Mouse (Mus musculus) gastrocnemius, postnatal 4 days (tissue): Measurements from ENCODE around the gene Hist1h2be. TPM values are rescaled to one million over a fixed set of nuclear protein-coding genes. Genes with fewer than 3 reads are reported as not detected.
"Not testable (repeated sequence)": the region's sequence is repeated elsewhere in the genome, so short reads cannot be mapped to it uniquely, and the experiment has no call there.

Experiments
- DNase-seq, 2 experiments: peaks; one replicate each; pipeline ENCODE4 v3.0.0; 2021 to 2022; ENCODE audit warnings: low spot score in 2 of 2, mixed read lengths in 2 of 2
- total RNA-seq, 2 experiments: library from RNA; stranded (reverse); gene quantifications; 2 replicates each; pipeline ENCODE4 v1.2.3; 2021

Gene Hist1h2be
- total RNA-seq, 2 experiments from 2014 or later: 40.8 to 47.6 TPM

DNA sequence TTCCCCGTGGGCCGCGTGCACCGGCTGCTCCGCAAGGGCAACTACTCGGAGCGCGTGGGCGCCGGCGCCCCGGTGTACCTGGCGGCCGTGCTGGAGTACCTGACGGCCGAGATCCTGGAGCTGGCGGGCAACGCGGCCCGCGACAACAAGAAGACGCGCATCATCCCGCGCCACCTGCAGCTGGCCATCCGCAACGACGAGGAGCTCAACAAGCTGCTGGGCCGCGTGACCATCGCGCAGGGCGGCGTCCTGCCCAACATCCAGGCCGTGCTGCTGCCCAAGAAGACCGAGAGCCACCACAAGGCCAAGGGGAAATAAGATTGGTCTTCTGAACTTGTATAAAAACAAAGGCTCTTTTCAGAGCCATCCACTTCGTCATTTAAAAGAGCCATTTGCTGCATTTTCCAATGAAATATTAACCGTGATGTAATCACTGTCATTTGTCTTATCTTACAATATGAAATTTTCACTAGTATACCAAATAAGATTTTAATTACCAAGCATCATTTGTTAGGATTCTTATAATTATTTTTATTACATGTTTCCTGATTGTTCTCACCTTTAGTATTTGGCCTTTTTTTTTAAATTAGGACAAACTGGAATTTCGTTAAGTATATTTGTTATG lies 46.3 kb downstream of the Hist1h2be start:
- DNase-seq: not testable (repeated sequence)

DNA sequence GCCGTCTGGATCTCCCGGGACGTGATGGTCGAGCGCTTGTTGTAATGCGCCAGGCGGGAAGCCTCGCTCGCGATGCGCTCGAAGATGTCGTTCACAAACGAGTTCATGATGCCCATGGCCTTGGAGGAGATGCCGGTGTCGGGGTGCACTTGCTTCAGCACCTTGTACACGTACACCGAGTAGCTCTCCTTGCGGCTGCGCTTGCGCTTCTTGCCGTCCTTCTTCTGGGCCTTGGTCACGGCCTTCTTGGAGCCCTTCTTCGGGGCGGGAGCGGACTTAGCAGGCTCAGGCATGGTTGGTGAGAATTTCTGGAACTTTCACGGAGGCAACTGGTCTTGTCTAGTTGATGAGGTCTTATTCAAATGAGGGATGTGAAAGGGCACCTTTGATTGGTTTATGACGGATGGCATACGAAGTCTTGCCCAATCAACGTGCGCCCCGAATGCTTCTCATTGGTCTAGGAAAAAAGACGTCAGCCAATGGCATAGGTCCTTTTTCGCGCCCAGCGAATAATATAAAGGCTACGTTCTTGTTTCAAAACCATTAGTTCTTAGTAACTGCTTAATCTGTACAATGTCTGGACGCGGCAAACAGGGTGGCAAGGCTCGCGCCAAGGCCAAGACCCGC lies 46.9 kb downstream of the Hist1h2be start, which contains the start of the genes Hist1h2bf and Hist1h2ad:
Gene Hist1h2bf, minus strand, starts transcription at position 299 of the 627 bp plus-strand sequence.
Gene Hist1h2ad, plus strand, starts transcription at position 484 of the 627 bp plus-strand sequence.
- peak; percentile 67 to 87 for DNase-seq

DNA sequence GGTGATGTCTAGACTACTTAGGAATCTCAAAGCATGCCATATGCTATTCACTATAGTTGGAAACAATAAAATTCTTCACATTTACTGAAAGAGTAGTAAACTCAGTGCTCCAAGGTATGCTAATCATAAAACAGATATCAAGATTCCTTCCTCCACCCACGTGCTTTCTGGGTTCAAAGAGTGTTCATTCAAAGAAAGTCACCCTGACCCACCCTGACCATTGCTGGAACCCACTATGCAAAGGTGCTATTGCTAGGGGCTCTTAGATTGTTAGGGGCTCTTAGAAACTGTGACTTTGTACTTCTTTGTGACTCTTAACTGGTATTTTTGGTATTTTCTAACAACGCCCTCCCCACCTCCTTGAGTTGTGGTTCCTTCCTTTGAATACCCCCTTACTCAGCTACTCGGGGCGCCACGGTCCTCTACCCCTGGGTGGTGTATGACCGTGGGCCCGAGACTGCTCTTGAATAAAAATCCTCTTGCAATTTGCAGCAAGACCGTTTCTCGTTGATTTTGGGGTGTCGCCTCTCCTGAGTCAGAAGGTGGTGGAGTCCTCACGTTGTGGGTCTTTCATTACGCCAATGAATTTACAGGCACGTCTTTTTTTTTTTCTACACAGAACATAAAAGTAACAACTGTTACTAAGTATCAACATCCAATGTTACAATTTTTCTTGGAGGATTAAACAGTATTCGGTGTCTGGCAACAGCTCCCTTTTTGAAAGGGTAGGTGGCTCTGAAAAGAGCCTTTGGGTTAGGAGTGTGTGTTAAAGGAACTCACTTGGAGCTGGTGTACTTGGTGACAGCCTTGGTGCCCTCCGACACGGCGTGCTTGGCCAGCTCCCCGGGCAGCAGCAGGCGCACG lies 47.7 kb downstream of the Hist1h2be start:
- DNase-seq: not testable (repeated sequence)

DNA sequence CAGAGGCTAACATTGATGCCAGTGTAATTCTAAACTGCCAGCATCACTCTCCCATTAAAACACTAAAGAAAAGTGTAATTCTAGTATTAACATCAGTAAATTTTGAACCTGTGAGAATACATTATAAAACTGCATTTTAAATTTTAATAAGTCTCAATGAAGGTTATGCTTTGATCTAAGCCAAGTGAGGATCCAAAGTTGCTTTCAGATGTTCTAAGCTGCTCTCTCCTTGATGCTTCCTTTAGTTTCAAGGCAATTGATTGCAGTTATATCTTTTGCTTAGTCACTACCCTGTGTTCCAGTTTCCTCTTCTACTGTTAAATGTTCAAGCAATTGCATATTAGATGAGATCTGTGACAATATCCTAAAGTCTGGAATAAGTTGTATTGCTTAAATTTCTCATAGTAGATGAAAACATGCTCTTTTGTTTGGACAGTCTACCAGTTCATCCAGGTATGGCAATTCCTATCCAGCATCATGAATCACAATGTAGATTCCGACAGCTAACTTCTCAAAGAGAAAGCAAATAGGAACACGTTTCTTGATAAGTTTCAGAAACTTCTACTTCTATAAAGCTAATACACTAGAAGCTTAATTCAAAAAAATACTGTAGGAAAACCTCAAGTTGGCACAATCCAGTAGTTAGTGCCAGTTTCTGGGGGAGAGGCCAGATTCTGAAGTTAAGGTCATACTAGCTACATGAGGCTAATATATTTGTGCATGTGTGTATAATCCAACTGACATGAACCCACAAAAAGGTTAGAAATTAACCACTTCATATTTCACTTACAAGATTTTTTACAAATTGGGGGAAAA lies 48.5 kb downstream of the Hist1h2be start:
- no peak for DNase-seq

DNA sequence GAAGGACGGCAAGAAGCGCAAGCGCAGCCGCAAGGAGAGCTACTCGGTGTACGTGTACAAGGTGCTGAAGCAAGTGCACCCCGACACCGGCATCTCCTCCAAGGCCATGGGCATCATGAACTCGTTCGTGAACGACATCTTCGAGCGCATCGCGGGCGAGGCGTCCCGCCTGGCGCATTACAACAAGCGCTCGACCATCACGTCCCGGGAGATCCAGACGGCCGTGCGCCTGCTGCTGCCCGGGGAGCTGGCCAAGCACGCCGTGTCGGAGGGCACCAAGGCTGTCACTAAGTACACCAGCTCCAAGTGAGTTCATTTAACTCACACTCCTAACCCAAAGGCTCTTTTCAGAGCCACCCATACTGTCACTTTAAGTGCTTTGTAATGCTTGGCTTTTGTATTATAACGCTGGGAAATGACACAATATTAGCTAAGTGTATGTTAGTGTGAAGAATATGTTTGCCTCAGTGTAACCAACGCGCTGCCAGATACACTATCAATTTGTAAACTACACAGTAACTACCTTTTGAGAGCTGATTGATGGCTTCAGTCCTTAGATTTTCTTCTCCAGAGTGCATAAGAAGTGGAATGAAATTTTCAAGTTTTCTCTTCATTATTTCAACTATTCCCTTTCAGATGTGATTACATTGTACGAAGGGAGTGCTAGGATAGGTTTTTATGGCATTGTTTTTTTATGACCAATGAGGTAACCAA lies 49.3 kb downstream of the Hist1h2be start:
- not testable (repeated sequence) for DNase-seq

DNA sequence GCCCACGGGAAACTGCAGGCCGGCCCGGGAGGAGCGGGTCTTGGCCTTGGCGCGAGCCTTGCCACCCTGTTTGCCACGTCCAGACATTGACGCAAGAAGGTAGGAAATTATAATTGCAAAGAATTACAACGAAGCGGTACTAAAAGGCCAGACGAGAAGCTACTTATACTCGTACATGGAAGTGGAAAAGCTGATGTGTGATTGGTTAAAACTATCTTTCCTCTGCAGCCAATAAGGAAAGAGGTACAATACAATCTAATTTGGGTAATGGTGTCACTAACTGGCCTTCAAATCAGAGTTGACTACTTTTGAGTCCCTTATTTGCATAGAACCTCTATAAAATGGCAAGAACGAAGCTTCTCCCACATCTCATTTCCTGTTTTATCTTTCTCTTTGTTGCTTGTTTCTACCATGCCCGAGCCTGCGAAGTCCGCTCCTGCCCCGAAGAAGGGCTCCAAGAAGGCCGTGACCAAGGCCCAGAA lies 49.9 kb downstream of the Hist1h2be start, which contains the start of the genes Hist1h2ae and Hist1h2bg:
Gene Hist1h2ae, minus strand, starts transcription at position 199 of the 482 bp plus-strand sequence.
Gene Hist1h2bg, plus strand, starts transcription at position 375 of the 482 bp plus-strand sequence.
- peak in 1 of 2 experiments; percentile 53 for DNase-seq

DNA sequence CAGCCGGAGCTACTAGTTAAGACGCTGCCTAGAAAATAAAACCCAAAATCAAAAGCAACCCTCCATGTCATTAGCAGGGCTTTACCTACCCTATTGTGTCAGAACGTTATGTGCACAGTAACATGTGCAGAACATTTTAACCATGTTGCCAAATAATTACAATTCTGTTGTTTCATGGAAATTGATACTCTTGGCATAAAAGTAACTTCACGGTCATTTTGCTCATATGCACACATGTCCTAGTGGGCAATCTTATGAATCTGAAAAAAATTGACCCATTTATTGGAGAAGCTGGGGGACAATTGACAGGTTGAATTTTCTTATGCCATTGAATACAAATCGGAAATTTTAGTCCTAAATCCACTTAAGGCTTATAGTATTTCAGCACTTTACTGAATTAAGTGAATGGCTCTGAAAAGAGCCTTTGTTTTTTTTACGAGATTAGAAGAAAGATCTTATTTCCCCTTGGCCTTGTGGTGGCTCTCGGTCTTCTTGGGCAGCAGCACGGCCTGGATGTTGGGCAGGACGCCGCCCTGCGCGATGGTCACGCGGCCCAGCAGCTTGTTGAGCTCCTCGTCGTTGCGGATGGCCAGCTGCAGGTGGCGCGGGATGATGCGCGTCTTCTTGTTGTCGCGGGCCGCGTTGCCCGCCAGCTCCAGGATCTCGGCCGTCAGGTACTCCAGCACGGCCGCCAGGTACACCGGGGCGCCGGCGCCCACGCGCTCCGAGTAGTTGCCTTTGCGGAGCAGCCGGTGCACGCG lies 50.5 kb downstream of the Hist1h2be start:
- DNase-seq: not testable (repeated sequence)

DNA sequence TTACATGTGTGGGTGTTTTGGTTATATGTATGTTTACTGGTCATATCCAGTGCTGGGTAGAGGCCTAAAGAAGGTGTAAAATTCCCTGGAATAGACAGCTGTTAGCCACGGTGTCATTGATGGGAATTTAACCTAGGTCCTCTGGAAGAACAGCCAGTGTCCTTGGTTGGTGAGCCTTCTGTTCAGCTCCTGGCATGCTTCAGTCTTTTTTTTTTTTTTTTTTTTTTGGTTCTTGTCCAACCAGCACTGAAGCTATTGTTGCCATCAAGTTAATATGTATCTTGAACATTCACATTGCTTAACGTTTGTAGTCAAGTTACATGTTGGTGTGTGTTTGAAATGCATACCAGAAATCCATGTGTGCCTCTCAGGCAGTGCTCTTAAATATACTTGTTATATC lies 56.4 kb downstream of the Hist1h2be start:
- DNase-seq: no peak

DNA sequence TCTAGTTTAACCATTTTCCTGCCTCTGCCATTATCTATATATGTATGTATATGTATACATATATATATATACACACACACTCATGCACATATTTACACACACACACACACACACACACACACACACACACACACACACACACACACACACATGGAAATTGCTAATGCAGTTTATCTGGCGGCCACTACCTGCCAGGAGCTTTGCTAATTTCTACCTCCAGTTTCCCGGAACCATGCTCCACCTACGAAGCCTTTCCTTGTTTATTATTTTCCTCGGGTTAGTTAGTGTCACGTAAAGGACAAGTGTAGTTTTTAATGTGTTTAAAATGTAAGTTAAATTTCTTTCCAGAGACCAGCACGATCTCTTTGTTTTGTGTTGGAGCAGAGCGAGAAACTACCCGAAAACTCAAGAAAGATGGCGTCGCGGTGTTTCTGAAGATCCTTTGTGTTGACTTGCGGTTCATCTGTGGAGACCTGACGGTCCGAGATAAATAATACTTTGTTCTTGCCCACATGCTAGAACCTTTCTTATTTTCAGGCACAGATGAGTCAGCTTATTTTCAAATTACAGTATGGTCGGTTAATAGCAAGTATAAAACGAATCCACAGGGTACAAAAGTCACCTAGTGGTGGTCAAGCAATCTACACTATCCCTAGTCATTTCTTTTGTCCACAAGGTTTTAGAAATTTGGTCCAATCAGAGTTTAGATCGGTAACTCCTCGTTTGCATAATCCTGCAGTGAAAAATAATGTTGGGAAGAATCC lies 58.0 kb downstream of the Hist1h2be start:
- DNase-seq: no peak

DNA sequence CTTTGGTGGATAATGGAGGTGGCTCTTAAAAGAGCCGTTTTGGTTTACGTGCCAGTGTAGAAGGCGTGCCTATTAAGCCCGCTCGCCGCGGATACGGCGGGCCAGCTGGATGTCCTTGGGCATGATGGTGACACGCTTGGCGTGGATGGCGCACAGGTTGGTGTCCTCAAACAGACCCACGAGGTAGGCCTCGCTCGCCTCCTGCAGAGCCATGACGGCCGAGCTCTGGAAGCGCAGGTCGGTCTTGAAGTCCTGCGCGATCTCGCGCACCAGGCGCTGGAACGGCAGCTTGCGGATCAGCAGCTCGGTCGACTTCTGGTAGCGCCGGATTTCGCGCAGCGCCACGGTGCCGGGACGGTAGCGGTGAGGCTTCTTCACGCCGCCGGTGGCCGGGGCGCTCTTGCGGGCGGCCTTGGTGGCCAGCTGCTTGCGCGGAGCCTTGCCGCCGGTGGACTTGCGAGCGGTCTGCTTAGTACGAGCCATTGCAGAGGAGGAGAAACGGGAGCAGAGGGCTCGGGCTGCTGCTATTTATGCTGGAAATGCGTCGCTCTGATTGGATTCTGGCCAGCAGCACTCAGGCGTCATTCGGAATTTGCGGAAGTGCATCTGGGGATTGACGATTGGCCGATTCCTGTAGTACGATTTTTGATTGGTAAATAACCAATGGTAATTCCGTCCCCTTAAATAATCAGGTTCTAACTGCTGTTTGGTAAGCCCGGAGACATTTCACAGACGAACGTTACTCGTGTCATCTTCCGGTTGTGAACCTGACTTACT lies 58.9 kb downstream of the Hist1h2be start, which contains the start of gene Hist1h3e:
Gene Hist1h3e, minus strand, starts transcription at position 487 of the 777 bp plus-strand sequence.
- DNase-seq: peak; percentile 84 to 92

DNA sequence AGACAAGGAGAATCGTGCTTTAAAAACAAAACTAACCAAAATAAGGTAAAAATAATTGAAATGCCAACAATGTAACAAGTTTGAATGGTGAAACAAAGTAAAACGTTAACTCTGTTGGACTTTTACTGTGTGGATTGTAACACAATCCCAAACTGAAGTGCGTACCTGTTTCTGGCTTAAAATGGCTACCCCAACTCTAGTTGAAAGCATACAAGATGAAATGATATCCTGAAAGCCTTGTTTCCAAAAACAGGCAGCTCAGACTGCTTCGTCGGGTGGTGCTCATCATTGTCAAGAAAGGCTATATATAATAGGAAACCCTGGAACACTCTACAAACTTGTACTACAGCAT lies 59.4 kb downstream of the Hist1h2be start:
- DNase-seq: not testable (repeated sequence)

DNA sequence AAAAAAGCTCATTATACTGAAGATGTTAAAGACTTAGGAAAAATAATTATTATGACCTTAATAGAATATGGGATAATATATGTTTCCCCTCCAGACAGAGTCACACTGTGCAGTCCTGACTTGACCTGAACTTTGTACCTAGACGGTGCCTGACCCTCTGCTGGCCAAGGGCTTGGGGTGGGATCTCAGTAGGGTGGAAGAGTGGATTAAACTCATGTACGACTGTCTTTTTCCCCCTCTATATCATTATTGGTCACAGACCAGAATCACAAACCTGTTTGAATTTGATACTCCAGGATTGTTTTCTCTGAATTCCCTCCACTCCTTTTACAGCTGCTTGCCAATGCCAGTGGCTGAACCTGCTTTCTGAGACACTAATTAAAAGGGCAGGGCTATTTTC lies 60.2 kb downstream of the Hist1h2be start:
- DNase-seq: not testable (repeated sequence)

DNA sequence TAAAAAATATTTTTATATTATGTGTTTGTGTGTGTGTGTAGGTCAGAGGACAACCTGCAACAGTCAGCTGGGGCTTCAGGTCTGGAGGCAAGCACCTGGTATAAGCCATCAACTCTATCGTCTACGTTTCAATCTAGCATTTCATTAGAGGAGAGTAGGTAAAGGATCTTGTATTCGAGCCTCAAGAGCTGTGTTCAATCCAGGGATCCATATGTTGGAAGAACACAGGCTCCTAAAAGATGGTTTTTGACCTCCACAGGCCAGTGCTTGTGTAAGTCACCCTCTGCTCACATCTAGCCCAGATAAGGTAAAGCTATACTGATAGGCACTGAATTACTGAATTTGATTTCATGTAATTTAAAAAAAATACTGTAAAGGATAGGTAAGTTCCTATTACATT lies 64.0 kb downstream of the Hist1h2be start:
- no peak for DNase-seq

DNA sequence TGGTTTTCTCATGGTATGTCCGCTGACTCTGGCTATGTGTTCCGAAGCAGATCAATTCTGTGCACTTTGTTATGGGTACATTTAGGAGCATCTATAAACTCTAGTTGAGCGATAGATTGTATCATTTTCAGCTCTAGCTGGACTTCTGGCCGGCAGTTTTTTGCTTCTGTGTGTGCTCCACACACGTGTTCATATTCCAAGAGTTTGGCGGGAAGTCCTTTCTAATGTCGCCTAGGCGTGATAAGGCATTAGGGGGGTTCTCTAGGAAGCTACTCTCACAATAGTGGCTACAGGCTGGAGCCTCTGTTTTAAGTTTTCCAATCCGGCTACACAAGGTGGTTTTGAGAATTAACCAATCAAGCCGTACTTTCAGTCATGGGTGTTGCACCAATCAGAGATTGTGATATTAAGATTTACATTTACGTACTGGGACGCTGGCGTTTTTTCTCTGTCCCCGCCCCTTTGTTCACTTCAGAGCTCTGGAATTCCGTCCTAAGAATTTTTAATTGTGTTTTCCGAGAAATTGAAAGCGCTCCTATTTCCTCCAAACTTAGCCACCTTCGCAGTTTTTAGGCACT lies 65.0 kb downstream of the Hist1h2be start:
- DNase-seq: peak in 1 of 2 experiments; percentile 43

DNA sequence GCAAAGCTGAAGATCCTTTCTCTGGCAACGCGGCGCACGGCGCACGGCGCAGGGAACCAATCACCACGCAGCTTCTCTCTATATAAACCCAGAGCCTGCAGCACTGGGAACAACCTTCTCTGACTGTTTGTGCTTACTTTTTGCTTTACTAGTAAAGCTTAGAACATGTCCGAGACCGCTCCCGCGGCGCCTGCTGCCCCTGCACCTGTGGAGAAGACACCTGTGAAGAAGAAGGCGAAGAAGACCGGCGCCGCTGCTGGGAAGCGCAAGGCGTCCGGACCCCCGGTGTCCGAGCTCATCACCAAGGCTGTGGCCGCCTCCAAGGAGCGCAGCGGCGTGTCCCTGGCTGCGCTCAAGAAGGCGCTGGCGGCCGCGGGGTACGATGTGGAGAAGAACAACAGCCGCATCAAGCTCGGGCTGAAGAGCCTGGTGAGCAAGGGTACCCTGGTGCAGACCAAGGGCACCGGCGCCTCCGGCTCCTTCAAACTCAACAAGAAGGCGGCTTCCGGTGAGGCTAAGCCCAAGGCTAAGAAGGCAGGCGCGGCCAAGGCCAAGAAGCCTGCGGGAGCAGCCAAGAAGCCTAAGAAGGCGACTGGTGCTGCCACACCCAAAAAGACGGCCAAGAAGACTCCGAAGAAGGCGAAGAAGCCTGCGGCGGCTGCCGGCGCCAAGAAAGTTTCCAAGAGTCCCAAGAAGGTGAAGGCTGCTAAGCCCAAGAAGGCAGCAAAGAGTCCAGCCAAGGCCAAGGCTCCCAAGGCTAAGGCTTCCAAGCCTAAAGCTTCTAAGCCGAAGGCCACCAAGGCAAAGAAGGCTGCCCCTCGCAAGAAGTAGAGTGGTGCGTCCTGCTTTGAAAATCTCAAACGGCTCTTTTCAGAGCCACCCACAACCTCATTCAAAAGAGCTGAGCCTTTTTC lies 65.7 kb downstream of the Hist1h2be start:
- peak in 1 of 2 experiments; percentile 71 for DNase-seq

DNA sequence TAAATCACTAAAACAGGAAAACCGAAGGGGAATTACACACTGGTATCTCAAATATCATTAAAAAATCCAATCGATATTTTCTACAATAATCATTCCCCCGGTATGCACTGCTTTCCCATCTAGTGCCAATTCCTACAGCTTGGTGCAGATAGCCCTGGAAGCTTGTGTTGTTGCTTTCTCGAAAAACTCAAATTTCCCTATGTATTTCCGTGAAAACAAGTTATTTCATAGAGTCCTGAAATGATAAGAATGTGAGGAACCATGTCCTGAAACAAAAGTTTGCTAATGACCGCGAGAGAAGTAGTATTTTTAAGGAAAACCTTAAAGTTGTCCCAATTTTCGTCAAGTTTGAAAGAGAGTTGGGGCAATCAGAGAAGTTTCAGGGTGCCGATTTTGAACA lies 66.5 kb downstream of the Hist1h2be start:
- DNase-seq: no peak
